Mouse (Mus musculus) granulocyte monocyte progenitor cell, adult 5-6 weeks (primary cell): Measurements from ENCODE around the gene A2m. TPM values are rescaled to one million over a fixed set of nuclear protein-coding genes. Genes with fewer than 3 reads are reported as not detected.

Experiments used
- ATAC-seq: replicated peaks from 2 replicates; pipeline ENCODE4 v1.8.0; 2016; ENCODE audit warnings: mild to moderate bottlenecking, moderate TSS enrichment, inconsistent platforms; ENCODE audit not compliant: poor library complexity, severe bottlenecking
- total RNA-seq, 2 experiments: library from RNA; stranded (forward) in 1 of 2; stranded (reverse) in 1 of 2; fragments of 200-712, 200-1000 nt in 1 of 2; fragments of >200 nt in 1 of 2; fragmentation: Nextera tagmentation in 1 of 2; gene quantifications; 2 replicates each; pipeline ENCODE4 v1.2.3; 2014 to 2017

The A2m gene
- total RNA-seq (2014; fragmentation: Nextera tagmentation), result not detected in 2 replicates
- not detected in 2 replicates for total RNA-seq (2017)

DNA sequence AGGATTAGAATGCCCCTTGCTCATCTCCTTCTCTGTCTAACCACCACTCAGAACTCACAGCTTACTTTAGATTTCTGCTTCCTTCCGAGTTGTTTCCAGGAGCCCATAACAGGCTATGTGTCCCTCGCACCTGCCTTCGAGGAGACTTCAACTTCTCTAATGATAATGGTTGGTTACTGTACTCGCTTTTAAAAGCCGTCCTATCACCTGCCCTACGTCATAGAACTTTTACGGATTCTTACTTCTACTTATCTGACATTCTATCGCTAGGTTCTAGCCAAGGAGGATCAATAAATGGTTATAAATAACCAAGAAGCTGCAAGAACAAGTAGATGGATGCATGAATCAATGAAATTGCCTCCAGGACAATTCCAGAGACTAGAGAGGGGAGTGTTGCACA, at the start of gene A2m:
TSS of gene A2m (plus strand) at position 301 of the 400 bp plus-strand sequence.
- ATAC-seq, result no peak

DNA sequence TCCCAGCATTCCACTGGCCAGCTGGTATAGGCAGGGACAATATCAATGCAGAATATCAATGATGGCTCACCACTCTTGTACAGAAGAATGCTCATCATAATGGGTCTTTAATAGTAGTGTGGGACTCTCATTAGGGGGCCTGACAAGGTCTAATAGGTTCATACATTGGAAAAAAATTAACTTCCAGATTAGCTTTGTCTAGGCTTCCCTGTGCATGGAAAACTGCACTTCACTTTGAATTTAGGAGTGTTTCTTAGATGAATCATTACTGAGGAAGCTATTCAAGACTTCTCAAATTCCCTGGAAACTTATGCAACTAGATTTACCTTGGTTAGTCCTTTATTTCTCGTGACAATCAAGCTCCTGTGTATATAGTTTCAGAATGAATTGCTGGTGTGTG, 45.0 kb upstream of the A2m start:
- ATAC-seq, result no peak

DNA sequence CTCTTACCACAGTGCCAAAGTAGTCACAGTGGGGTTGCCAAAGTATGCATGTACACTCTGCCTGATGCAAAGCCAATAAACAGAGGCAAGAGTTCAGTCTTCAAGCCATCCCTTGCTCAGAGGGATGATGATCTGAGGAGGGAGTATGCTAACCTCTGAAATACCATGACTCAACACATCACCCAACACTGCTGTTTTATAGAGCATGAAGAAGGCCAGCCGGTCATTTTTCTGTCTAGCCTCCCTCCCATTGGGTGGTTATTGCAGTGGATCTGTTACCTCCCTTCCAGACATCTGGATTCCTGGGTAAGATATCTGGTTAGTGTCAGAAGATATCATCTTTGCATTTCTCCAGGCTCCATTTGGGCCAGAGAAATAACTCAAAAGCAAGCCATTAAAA, 34.2 kb upstream of the A2m start:
- ATAC-seq, result no peak

DNA sequence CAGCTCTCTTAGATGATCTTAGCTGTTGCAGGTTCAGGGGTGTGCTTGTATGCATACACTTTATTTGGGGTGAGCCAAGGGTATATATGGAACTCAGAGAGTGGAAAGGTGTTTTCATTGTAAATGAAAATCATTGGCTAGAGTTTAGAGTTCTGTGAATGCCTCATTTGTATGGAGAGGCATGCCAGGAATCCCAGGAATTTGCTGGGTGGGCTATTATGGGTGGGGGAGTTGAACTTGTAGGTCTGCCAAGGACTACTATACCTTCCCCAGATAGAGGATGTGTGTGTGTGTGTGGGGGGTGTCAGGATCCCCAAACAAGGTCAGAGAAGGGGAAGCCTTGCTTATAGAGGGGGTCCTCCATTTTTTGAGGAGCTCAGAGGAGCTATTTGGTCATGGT, 27.3 kb upstream of the A2m start:
- ATAC-seq, result no peak

DNA sequence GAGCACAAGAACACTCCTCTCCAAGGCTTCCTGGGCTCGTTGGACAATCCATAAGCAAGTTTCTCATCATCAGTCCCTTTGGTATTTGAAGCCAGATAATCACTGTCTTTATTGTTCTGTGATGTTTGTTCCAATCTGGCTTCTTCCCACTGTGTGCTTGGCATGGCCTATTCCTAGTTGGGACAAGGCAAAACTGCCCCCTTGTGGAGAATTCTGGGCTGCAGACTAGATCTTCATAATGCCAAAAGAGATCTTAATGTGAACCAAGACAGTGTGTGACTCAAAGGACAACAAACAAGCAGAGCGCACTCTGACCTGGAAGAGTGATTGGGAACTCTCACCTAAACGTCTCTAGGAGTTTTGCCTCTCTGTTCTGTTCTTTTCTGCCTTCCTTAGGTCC, 23.4 kb upstream of the A2m start:
- no peak for ATAC-seq

DNA sequence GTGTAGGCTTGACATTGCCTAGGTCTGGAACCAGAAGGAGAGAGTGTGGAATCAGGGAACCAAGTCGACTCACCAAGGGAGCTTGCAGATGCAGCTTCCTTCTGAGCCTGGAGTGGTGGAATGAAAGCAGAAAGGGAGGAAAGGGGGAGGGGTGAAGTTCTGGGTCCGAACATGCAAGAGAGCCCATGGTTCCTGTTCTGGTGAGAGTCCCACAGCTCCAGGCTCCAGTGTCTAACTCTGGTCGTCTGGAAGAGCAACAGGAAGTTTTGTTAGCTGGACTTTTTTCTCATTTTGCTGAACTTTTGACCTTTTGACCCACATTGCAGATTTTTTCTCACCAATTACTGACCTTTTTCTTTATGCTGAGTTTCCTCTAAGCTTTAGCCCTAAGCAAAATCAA, 17.7 kb upstream of the A2m start:
- ATAC-seq, result no peak

DNA sequence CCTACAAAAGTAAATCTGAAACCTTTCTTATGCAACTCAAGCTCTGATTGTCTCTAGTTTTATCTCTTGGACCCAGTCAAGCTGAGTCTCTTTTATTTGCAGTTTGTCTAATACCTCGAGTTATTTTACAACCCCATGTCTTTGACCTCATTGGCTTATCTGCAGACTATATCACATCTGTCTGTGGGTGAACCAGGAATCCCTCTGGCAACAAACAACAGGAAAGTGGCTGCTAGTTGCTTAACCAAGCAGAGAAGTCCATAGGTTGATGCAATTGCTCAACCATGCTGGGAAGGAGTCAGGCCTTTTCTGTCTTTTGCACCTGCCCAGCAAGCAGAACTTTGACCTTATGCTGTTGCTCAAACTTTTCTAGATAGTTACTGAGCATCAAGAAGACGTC, 12.7 kb upstream of the A2m start:
- ATAC-seq, result no peak

DNA sequence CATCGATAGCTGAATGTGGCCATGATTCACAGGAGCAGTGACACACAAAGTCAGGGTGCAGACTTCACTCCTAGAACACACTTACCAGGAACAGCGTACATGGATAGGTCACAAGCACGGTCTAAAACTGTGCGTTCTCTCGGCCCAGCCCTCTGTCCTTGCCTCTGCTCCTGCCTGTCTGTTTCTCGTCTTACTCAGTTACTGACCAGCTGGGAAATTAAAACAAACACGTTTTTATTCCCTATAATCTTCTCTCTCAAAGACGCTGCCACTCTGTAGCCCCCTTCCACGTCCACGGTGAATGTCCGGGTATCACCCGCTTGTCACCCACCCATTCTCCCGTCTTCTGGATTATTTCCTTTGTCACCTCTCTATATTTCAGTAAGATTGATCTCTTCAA, 656 bp upstream of the A2m start:
- no peak for ATAC-seq

DNA sequence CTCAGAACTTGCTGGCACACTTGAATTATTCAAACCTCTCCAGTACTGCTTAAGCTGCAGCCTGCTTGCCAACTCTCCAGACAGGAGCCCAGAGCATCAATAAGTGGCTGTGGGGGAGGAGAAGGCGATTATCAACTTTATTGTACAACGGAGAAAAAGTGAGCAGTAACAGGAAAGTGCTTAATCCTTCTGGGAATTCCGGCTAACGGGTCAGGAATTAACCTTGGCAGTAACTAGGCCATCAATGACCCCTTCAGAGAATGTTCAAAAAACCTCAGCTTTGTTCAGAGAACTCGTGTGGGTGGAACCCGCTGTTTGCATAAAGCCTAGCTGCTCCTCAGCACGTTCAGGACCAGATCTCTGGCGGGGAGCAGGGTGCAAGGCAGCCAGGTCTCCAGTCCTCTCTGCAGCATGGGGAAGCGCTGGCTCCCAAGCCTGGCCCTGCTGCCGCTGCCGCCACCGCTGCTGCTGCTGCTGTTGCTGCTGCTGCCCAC, 749 bp downstream of the A2m start:
- ATAC-seq, result no peak

DNA sequence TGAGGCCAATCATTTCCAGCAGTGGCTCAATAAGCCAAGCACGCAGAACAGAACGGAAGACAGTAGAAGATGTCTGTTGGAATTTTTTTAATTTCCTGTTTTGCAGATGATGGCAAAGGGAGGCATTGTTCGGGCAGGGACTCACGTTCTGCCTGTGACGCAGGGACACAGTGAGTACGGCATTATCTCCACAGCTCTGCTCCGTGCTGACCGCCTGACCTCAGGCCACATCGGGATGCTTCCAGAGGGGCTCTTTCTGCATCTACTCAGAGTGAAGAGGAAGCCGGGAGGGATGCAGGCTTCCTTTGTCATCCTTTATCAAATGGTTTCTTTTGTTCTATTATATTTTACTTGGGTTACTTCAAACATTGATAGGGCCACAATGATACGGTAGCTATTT, 13.3 kb downstream of the A2m start:
- ATAC-seq, result no peak

Other genes starting within 250 kb of the A2m start
- gene Iqsec3, start 161.7 kb upstream of the A2m start, total RNA-seq (2014; fragmentation: Nextera tagmentation), result not detected in 2 replicates
- not detected in 2 replicates for gene Iqsec3, start 161.7 kb upstream of the A2m start, total RNA-seq (2017)
- gene Gm7298, start 97.6 kb downstream of the A2m start, total RNA-seq (2014; fragmentation: Nextera tagmentation), result not detected in 2 replicates
- gene Gm7298, start 97.6 kb downstream of the A2m start, total RNA-seq (2017), result not detected in 2 replicates
- not detected in 2 replicates for gene Mug1, start 203.2 kb downstream of the A2m start, total RNA-seq (2014; fragmentation: Nextera tagmentation)
- gene Mug1, start 203.2 kb downstream of the A2m start, total RNA-seq (2017), result not detected in 2 replicates